Mouse (Mus musculus): ENCODE measurements around the gene Ebf1.

Gene Ebf1

DNA sequence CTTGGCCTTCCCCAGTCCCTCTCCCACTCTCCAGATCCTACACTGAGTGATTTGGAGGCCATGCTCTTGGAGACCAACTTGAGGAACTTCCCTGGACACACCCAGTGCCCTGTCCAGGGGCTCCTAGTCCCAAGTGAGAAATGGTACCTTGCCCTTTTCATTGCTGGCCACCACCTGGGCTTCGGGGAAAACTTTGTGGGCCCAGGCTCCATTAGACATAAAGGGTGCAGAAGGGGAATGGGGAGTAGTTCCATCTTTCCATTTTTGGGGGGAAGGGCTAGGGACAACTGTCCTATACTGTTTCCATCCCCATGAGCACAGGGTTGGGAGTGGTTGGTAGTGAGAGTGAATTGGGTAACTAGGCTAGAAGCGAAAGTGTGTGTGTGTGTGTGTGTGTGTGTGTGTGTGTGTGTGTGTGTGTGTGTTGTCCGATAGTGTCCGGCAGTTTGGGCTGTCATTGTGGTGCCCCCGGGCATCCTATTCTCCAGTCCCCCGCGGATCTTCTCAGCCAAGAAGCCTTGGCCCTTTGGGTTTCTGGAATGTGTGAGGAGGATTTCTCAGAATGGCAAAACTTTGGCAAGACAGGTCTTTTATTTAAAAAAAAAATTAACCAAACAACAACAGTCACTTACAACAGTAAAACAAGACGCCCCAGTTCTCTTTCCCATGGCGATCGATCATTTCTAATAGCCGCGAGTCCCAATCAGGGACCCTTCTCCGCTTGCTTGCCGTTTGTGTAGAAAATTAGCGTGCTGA lies 2.2 kb downstream of the Ebf1 start:
- DNase-seq (ENCODE audit: low spot score in 2 of 2), result no peak

DNA sequence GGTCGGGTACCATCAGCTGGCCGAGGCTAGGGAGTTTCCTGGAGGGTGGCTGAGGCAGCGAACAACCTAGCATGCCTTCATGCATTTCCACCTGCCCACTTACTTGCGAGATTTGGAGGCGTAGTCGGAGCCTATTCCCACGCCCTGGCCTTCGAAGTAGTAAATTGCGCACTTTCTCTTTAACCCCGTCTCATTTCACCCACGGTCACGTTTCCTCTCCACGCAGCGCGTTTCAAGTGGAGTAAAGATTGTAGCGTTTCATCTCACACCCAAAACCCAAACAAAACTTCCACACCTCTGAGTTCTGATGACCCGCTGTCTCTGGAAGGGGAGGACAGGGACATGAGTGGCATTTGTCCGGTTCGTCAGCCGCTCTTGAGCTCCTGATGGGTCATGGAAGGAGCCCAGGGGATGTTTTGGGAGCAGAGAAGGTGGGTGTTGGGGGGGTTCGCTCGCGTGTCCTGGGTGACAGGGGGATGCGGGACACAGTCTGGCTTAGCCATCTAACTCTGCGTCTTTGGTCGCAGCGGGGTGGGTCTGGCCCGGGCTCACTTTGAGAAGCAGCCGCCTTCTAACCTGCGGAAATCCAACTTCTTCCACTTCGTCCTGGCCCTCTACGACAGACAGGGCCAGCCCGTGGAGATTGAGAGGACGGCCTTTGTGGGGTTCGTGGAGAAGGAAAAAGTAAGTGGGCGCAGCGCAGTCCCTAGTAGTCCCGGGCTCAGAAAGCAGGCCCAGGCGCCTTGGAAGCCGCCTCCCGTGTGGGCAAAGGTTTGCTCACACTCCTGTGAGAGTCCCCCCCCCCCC lies 3.0 kb downstream of the Ebf1 start:
- DNase-seq (ENCODE audit: low spot score in 2 of 2), result no peak

DNA sequence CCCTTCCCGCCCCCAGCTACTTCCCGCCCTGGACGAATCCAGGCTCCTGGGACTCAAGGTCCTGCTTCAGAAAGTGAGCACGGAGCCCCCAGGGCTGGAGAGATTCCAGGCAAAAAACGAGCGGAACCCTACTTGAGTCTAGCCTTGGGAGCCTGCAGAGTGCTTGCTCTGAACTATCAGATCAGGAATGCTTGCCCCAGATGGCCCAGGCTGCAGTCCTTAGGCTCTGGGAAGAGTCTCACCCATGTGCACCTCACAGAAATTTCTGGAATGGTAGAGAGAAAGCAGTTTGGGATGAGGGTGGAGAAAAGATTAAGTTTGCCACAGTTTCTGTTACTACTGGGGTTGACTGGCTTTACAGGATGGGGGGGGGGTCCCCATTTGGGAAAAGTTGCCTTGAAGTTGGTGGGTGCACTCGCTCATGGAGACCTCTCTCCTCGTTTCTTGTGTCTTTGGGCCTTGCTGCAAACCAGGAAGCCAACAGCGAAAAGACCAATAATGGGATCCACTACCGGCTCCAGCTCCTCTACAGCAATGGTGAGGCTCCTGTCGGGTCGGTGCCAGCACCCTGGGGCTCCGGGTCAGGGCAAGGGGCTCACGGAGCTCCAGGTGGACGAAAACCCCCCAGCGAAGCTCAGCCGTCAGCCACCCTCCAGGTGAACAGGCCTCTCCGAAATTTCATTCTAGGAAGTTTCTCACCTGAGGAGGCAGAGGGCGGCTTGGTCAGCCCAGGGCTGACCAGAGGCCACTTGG lies 3.8 kb downstream of the Ebf1 start:
- no peak for DNase-seq (ENCODE audit: low spot score in 2 of 2)

DNA sequence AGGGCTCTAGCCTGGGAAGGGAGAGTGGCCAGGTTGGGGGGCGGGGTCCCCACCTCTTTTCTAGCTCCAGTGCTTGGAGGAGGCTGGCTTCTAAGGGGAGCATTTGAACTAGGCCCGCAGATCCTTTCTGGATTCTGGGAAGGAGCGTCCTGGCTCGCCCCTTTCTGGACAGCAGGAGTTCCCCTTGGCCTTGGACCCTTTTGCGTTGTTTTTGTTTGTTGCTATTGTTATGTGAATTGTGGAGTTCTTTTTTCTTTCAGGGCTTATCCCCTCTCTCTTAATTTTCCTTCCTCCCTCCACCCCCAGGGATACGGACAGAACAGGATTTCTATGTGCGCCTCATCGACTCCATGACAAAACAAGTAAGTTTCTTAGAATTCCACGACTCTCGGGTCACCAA lies 4.5 kb downstream of the Ebf1 start:
- no peak for DNase-seq (ENCODE audit: low spot score in 2 of 2)

DNA sequence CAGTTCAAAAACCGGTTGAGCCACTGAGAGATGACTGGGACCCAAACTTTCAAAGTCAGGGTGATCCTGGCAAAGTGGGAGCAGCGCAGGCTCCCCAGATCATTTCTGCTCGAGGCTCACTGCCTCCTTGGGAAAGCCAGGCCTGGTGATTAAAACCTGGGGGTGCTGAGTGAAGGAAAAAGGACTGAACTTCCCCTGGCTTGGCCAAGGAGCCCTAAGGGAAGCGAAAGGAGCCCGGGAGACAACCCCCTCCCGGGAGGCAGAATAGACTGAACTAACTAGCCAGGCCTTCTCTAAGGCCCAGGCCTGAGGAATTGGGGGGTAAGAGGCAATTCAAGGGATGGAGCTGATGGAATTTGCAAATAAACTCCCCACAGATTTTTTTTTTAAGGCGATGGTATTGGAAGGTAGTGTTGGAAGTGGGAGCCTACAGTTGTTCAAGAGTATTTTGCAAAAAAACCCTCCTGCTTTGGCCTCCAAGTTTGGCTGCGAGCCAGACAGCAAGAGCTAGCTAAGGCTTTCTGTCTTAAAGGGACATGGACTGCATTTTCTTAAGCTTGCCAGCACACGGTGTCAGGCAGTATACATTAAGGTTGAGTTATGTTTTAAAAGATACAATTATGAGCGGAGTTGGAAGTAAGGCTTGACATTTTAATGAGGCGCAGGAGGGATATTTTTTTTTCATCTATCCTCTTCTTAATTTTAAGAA lies 5.1 kb downstream of the Ebf1 start:
- no peak for DNase-seq (ENCODE audit: low spot score in 2 of 2)

DNA sequence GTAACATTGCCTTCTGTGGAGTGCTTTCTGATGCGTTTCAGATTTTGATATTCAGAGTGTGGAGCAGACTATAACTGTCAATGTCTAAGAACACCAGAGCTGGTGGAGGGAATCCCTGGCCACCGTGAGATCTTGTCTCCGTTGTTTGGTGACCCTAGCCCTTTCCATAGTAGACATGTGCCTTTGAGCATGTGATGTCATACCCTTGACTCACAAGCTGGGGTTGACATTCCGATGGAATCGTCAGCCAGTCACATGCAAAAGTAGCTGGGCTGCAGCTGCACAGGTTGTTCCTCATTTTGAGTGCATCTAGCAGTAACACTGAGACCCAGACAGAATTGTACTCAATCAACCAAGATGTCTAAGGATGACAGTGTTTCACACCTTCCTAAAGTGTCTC lies 7.4 kb downstream of the Ebf1 start:
- DNase-seq (ENCODE audit: low spot score in 2 of 2), result no peak

DNA sequence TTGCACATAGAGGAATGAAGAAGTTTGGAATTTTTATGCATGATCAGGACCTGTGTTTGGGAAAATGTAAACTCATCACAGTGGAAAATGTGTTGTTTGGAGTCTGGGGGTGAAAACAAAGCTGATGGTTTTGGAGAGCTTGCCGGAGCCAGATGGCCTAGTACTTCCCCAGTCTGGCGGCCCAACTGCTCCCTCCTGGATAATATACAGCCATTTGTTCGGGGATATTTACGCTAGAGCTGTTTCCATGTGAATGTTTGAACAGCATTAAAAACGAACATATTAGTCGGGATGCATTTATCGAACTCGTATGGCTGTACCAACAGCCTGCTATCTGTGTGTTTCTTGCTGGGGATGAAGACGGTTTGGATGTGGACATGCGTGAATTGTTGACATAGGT lies 8.9 kb downstream of the Ebf1 start:
- DNase-seq (ENCODE audit: low spot score in 2 of 2), result no peak

DNA sequence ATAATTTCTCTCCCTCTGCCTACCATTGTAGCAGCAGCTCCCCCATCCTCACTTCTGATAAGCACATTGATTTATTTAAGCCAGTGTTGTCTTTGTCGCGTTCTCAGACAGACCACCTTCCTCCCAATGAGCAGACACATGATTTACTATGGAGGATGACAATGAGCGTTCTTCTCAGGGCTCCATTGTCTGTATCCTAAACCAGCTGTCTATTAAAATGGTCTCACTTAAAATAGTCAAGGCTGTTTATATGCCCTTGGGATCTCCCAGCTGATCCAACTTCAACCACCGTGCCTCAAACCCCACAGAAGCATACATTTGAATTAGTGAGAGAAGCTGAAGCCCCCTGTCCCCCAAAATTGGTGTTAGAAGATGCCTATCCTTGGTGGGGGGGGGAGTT lies 11.3 kb downstream of the Ebf1 start:
- no peak for DNase-seq (ENCODE audit: low spot score in 2 of 2)

DNA sequence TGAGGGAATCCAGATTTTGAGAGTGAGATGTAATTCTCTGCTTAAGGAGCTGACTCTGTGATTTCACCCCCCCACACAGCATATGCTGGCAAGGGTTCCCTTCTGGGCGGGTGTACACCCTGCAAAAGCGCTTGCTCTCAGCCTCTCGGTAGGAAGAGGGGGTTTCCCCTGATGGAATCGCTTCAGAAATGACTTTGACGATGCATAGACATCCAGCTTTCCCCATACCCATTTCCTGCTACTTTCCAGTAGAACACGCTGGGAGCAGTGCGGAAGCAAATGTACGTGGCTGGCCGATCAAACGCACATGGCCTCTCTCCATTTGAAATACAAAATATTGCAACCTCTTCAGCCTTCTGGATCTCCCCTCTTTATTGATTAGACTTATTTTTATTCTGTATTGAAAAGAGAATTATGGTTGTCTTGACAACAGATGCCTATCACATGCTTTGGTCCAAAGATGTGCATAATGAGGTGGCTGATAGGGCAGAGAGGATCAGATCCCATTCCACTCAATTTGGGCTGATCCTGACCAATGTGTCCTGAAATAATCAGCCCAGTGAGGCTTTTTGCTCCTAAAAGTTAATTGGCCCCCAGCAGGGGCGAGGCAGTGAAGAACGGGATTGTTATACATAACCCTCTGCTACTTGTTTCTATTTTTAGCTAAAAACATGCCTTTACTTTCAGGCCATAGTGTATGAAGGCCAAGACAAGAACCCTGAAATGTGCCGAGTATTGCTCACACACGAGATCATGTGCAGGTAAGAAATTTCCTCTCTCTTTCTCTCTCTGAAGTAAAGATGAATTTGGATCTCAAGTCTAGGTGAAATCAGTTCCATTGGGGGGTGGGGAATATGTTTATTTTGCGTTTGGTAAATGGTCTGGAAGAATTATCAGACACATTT lies 15.2 kb downstream of the Ebf1 start:
- no peak for DNase-seq (ENCODE audit: low spot score in 2 of 2)

DNA sequence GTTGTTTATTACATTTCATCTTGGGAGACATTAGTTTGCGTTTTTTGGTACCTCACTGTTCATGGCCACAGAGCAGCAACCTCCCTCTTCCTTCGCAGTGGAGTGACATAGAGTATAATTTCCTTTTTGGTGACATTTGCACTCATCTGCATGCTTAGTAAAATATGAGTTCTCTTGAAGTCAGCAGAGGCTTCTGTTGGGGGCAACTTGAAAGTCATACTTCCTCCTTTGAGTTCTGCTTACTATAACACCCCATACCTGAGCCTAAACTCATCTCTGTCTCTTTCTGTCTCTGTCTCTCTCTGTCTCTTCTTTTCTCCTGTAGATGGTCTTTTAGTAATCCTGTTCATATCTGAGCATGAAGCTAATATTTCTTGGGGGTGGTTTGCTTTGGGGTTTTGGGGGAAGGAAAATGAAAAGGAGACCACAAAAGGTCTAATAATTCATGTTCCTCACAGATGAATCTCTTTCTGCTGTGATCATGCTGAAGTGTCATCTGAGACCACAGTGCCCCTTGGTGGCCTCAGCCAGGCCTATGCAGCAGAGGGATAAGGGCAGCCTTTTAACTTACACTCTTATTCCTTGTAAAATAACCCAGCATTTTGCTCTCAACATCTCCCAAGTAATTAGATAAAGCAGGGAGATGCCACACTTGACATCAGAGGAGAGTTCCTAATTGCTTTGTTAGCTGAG lies 16.0 kb downstream of the Ebf1 start:
- DNase-seq (ENCODE audit: low spot score in 2 of 2), result no peak

DNA sequence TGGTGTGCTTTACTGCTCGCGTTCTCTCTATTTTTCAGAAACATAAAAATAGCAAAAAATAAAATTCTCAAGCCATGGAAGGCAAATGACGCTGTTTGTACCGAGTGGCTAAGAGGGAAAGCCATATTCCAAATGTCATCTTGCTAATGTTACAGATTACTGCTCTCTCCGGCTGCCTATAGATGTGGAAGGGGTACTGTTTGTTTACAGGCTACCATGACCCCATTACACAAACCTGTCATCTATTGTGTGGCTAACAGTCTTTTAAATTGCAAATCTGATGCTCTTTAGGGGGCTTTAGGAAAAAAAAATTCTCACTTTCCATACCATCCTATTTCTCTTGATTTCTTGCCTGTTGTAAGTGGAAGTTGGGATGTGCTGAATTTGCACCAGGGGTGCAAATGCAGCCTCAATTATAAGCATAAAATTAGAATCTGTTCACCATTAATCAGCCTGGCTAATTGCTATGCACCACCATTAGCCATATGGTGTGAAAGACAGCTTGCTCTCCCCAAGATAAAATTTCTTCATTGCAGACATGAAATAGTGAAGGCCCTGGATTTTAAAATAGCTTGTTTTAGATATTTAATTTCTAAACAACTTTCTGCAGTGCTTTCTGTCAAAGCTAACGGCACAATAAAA lies 17.6 kb downstream of the Ebf1 start:
- DNase-seq (ENCODE audit: low spot score in 2 of 2), result no peak

DNA sequence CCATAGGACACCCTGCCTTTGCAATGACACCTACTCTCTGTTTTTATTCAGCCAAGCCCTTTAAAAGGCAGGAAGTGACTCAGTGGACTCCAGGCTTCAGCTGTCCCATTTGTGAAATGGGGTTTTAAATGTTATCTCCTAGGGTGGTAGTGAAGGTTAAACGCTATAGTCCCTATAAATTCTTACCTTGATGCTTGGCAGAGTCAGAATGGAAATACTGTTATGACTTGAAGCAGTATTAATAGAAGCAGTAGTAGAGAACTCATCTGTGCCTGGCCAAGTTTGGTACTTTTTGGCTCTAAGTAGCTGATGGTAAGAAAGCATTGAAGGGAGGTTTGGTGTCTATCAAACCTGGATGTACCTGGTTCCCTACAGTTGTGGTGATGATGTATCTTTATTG lies 19.1 kb downstream of the Ebf1 start:
- no peak for DNase-seq (ENCODE audit: low spot score in 2 of 2)

DNA sequence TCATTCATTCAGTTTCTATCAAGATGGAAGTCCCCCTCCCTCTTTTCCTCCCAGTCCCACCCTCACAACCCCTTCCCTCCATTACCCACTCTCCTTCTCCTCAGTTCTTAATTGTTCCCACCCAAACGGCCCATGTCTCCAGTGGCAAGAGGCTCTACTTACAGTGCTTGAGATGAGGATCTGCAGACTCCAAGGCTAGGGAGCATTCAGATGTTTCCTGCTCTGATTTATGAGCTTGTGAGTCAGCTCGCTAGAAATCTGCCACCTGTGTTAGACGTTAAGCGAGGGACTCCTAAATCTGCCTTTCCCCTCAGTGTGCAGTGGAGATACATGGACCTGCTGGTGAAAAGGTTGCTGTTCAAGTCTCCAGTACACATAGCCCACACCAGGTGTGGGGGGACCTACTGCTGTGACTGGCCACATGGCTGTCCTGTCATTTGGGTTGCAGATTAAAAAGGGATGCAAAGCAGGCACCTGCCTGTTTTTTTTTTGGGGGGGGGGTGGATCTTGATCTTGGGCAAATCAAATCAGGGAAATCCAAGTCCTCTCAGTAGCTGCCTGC lies 21.2 kb downstream of the Ebf1 start:
- DNase-seq (ENCODE audit: low spot score in 2 of 2), result no peak

DNA sequence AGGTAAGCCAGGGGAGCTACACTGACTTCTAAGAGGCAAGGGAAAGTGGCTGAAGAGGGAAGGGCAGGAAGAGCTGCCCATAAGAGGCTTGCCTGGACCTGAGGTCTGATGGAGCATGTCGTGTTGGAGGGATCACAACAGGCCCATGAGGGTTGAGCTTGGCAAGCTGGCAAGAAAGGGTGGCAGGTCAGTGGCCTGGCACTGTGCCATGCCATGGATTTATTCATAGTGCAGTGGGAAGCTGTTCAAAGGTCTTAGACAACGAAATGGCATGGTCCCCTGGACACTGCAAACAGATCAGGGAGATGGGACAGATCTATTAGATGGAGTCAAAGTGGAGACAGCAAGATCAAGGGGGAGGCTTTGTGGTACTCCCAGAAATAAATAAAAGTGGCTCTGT lies 24.4 kb downstream of the Ebf1 start:
- no peak for DNase-seq (ENCODE audit: low spot score in 2 of 2)

DNA sequence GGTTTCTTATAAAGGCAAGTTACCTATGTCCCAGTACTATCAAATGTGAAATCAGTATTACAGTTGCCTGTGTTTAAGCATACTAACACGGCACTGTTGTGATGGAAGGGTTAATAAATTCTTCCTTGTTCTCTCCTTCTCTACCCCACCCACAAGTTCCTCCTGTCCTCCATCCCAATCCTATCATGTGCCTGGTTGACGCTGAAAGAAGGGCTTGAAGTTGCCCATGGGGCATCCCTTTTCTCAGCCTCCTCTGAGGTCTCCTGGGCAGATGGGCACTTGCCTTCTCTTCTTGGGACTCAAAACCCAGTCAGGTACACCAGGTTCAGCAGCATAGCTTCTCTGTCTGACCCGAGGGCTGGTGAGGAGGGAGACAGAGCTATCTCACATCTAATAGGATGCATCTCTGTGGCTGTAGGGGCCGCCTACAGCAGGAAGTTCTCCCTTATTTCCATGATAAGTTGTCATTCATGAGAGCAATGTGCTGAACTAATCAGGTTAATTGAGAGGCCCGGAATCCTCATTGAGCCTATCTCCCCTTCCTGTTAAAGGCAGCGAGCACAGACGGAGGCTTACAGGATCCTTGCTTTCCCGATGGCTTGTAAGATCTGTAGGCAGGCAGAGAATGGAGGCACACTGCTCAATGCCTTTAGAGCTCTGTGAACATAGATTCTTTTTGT lies 37.4 kb downstream of the Ebf1 start:
- no peak for DNase-seq (ENCODE audit: low spot score in 2 of 2)

DNA sequence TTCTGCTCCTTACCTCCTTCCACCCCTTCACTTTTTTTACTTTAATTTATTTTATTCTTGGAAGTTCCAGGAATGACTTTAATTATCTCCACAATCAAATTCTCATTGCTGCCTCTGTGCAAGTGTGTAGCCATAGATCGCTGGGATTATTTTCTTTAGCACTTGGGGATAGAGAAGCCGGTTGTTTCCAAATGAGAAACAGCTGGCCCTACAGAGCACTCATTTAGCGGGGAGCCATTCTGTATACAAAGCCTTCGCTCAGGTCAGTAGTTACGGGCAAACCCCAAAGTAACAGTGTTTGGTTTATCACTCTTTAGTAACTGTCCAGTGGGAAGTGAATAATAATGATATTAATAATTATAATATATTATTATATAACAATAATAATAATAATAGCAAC lies 38.4 kb downstream of the Ebf1 start:
- DNase-seq (ENCODE audit: low spot score in 2 of 2), result no peak

DNA sequence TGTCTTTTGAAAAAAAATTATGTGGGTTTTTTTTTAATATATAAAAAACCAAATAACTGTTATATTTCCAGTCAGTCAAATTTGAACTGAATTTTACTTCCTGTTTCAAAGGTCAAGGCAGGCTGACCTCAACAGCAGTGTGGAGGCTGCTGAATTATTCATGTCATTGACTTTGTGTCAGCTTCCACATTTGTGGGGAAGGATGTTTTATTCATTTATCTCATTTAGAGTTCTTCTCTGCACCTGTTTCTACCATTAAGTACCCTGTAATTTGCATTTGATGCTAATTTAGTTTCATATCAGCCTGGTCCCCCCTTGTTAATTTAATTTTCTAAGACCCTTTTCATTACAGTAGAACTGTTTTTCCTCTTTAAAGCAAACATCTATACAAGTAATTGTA lies 39.8 kb downstream of the Ebf1 start:
- no peak for DNase-seq (ENCODE audit: low spot score in 2 of 2)

DNA sequence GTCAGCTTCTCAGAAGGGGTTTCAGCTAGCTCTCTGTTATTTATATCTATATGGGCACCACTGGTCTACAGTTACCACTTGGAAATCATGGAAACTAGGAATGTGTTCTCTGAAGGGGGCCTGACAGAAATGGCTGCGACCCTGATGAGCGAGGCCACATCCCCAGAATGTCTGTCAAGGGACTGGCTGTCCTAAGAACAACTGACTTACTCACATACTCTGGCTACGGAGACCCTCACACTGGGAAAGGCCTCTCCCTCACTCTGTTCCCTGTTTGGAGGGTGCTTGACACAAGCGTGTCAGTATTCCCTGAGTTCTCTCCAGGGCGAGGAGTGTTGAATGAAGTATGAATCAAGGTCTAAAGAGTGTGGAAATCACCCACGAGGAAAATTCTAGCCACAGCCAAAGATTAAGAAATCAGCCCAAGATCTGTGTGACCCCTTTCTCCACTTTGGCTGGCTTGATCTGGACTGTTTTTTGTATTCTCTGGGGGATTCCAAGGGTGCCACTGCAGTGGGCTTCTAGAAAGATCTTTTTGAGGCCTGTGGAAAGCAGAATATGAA lies 40.8 kb downstream of the Ebf1 start:
- DNase-seq (ENCODE audit: low spot score in 2 of 2), result no peak

DNA sequence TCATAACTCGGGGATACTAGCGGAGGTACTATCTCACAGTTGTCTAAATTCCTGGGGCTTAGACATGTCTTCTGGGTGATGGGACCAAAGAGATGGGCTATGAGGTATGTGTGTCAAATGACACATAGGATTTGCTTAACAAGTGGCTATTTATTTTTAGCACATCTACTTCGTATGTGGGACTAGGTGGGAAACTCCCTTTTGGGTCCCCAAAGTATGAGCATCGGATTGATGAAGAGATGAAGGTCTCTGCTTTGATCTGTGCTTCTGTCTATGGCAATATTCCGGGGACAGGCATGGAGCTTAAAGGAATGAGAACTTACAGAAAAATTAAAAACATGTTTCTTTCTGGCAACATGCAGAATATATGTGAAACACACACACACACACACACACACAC lies 44.8 kb downstream of the Ebf1 start:
- no peak for DNase-seq (ENCODE audit: low spot score in 2 of 2)

Measured in urinary bladder, postnatal 4 days (tissue).